Mouse (Mus musculus): ENCODE data around the gene Zfp362. TPM values are rescaled to one million over a fixed set of nuclear protein-coding genes. Genes with fewer than 3 reads are reported as not detected.

Gene Zfp362
- polyA plus RNA-seq, 1 experiment from 2014 or later = 29.3 TPM

GRCm38 (mm10) chr4:128794198-128794597 lies 11.6 kb downstream of the Zfp362 start:
- no peaks in the 10 kb centered on the region for H3K27me3 ChIP-seq (replicated peaks)
- no peak overlapping the region for H3K4me3 ChIP-seq (replicated peaks)
- H3K27ac ChIP-seq (replicated peaks) = no peak overlapping the region
- H3K9ac ChIP-seq (replicated peaks) = no peak overlapping the region
- H3K4me1 ChIP-seq = peaks cover 44% of the 10 kb centered on the region
- no peak for ATAC-seq (ENCODE audit: low FRiP score)
- no peak overlapping the region for H3K4me2 ChIP-seq
- no peaks in the 10 kb centered on the region for H3K9me3 ChIP-seq (replicated peaks)
- WGBS = 90% methylated on average over 8 of the region's 8 CpGs
- 0 out of 2 replicates have a peak, but pooled peaks cover 2% of the 10 kb centered on the region for H3K36me3 ChIP-seq

- ATAC-seq (ENCODE audit: low FRiP score) = no peak
- H3K27me3 ChIP-seq (replicated peaks) = no peaks in the 10 kb centered on the region
- 59% methylated on average over 1 of the region's 1 CpGs for WGBS
- H3K4me2 ChIP-seq = no peak overlapping the region
- peaks cover 39% of the 10 kb centered on the region for H3K4me1 ChIP-seq
- H3K36me3 ChIP-seq = 0 out of 2 replicates have a peak, but pooled peaks cover 2% of the 10 kb centered on the region
- H3K9me3 ChIP-seq (replicated peaks) = no peaks in the 10 kb centered on the region
- no peak overlapping the region for H3K9ac ChIP-seq (replicated peaks)
- no peak overlapping the region for H3K27ac ChIP-seq (replicated peaks)
- H3K4me3 ChIP-seq (replicated peaks) = no peak overlapping the region
Measured at GRCm38 (mm10) chr4:128793710-128794109, 12.1 kb downstream of the Zfp362 start.

GRCm38 (mm10) chr4:128789646-128790045 lies 16.2 kb downstream of the Zfp362 start:
- H3K36me3 ChIP-seq = peaks cover 33% of the 10 kb centered on the region
- ATAC-seq (ENCODE audit: low FRiP score) = no peak
- H3K4me1 ChIP-seq = peaks cover 2% of the 10 kb centered on the region; the same call in 1 of the 2 replicates
- H3K4me3 ChIP-seq (replicated peaks) = no peak overlapping the region
- no peak overlapping the region for H3K9ac ChIP-seq (replicated peaks)
- no peak overlapping the region for H3K27ac ChIP-seq (replicated peaks)
- WGBS = 46% methylated on average over 18 of the region's 18 CpGs
- no peaks in the 10 kb centered on the region for H3K9me3 ChIP-seq (replicated peaks)
- H3K4me2 ChIP-seq = no peak overlapping the region
- no peaks in the 10 kb centered on the region for H3K27me3 ChIP-seq (replicated peaks)

GRCm38 (mm10) chr4:128788108-128788507 lies 17.7 kb downstream of the Zfp362 start:
- Histone ChIP-seq H3K4me2 (no peak overlapping the region), H3K9me3 (replicated peaks) (no peaks in the 10 kb centered on the region), H3K9ac (replicated peaks) (no peak overlapping the region), H3K4me1 (no peaks in the 10 kb centered on the region; the same call in 1 of the 2 replicates), H3K36me3 (peaks cover 45% of the 10 kb centered on the region), H3K27me3 (replicated peaks) (no peaks in the 10 kb centered on the region), H3K27ac (replicated peaks) (no peak overlapping the region), H3K4me3 (replicated peaks) (no peak overlapping the region)
- 93% methylated on average over 4 of the region's 4 CpGs for WGBS
- no peak for ATAC-seq (ENCODE audit: low FRiP score)

- Histone ChIP-seq H3K4me2 (no peak overlapping the region), H3K4me1 (no peaks in the 10 kb centered on the region; the same call in 1 of the 2 replicates), H3K9ac (replicated peaks) (no peak overlapping the region), H3K27ac (replicated peaks) (no peak overlapping the region), H3K9me3 (replicated peaks) (no peaks in the 10 kb centered on the region), H3K36me3 (peaks cover 53% of the 10 kb centered on the region), H3K4me3 (replicated peaks) (no peak overlapping the region), H3K27me3 (replicated peaks) (no peaks in the 10 kb centered on the region)
- ATAC-seq (ENCODE audit: low FRiP score) = no peak
- WGBS = 86% methylated on average over 24 of the region's 24 CpGs
Measured at GRCm38 (mm10) chr4:128787023-128787939, 18.6 kb downstream of the Zfp362 start.

- H3K4me1 ChIP-seq = peaks cover 3% of the 10 kb centered on the region; the same call in 1 of the 2 replicates
- H3K9ac ChIP-seq (replicated peaks) = no peak overlapping the region
- H3K4me3 ChIP-seq (replicated peaks) = no peak overlapping the region
- no peaks in the 10 kb centered on the region for H3K27me3 ChIP-seq (replicated peaks)
- no peaks in the 10 kb centered on the region for H3K9me3 ChIP-seq (replicated peaks)
- H3K4me2 ChIP-seq = no peak overlapping the region
- whole genome bisulfite sequencing = 94% methylated on average over 11 of the region's 11 CpGs
- H3K27ac ChIP-seq (replicated peaks) = no peak overlapping the region
- peaks cover 63% of the 10 kb centered on the region for H3K36me3 ChIP-seq
- ATAC-seq (ENCODE audit: low FRiP score) = no peak
Measured at GRCm38 (mm10) chr4:128785921-128786654, 19.8 kb downstream of the Zfp362 start.

- ATAC-seq (ENCODE audit: low FRiP score) = no peak
- Histone ChIP-seq H3K9ac (replicated peaks) (no peak overlapping the region), H3K27me3 (replicated peaks) (no peaks in the 10 kb centered on the region), H3K4me1 (0 out of 2 replicates have a peak, but pooled peaks cover 3% of the 10 kb centered on the region), H3K4me3 (replicated peaks) (no peak overlapping the region), H3K36me3 (peaks cover 66% of the 10 kb centered on the region), H3K27ac (replicated peaks) (no peak overlapping the region), H3K4me2 (no peak overlapping the region), H3K9me3 (replicated peaks) (no peaks in the 10 kb centered on the region)
- 96% methylated on average over 15 of the region's 15 CpGs for WGBS
Measured at GRCm38 (mm10) chr4:128784950-128785631, 20.8 kb downstream of the Zfp362 start.

GRCm38 (mm10) chr4:128782645-128783044 lies 23.2 kb downstream of the Zfp362 start:
- H3K4me3 ChIP-seq (replicated peaks) = no peak overlapping the region
- no peak for ATAC-seq (ENCODE audit: low FRiP score)
- WGBS = 84% methylated on average over 4 of the region's 4 CpGs
- H3K4me2 ChIP-seq = no peak overlapping the region
- H3K9ac ChIP-seq (replicated peaks) = no peak overlapping the region
- H3K27ac ChIP-seq (replicated peaks) = no peak overlapping the region
- H3K36me3 ChIP-seq = peaks cover 85% of the 10 kb centered on the region
- 0 out of 2 replicates have a peak, but pooled peaks cover 3% of the 10 kb centered on the region for H3K4me1 ChIP-seq
- no peaks in the 10 kb centered on the region for H3K9me3 ChIP-seq (replicated peaks)
- H3K27me3 ChIP-seq (replicated peaks) = no peaks in the 10 kb centered on the region

GRCm38 (mm10) chr4:128782037-128782436 lies 23.8 kb downstream of the Zfp362 start:
- H3K36me3 ChIP-seq = peaks cover 88% of the 10 kb centered on the region
- no peak overlapping the region for H3K4me2 ChIP-seq
- H3K9ac ChIP-seq (replicated peaks) = no peak overlapping the region
- no peaks in the 10 kb centered on the region for H3K27me3 ChIP-seq (replicated peaks)
- no peak overlapping the region for H3K27ac ChIP-seq (replicated peaks)
- H3K9me3 ChIP-seq (replicated peaks) = no peaks in the 10 kb centered on the region
- no peak for ATAC-seq (ENCODE audit: low FRiP score)
- 91% methylated on average over 7 of the region's 7 CpGs for WGBS
- H3K4me1 ChIP-seq = 0 out of 2 replicates have a peak, but pooled peaks cover 3% of the 10 kb centered on the region
- H3K4me3 ChIP-seq (replicated peaks) = no peak overlapping the region

- no peak for ATAC-seq (ENCODE audit: low FRiP score)
- no peak overlapping the region for H3K4me2 ChIP-seq
- 77% methylated on average over 11 of the region's 11 CpGs for WGBS
- no peak overlapping the region for H3K4me3 ChIP-seq (replicated peaks)
- no peaks in the 10 kb centered on the region for H3K9me3 ChIP-seq (replicated peaks)
- H3K9ac ChIP-seq (replicated peaks) = no peak overlapping the region
- H3K4me1 ChIP-seq = 0 out of 2 replicates have a peak, but pooled peaks cover 3% of the 10 kb centered on the region
- H3K27ac ChIP-seq (replicated peaks) = no peak overlapping the region
- H3K27me3 ChIP-seq (replicated peaks) = no peaks in the 10 kb centered on the region
- H3K36me3 ChIP-seq = peaks cover 89% of the 10 kb centered on the region
Measured at GRCm38 (mm10) chr4:128777593-128777992, 28.3 kb downstream of the Zfp362 start.

- H3K36me3 ChIP-seq = peaks cover 84% of the 10 kb centered on the region
- no peaks in the 10 kb centered on the region for H3K9me3 ChIP-seq (replicated peaks)
- H3K27ac ChIP-seq (replicated peaks) = no peak overlapping the region
Measured at GRCm38 (mm10) chr4:128776568-128777289, 29.1 kb downstream of the Zfp362 start.

More at GRCm38 (mm10) chr4:128776568-128777289, 29.1 kb downstream of the Zfp362 start:
- Histone ChIP-seq H3K4me3 (replicated peaks) (no peak overlapping the region), H3K9ac (replicated peaks) (no peak overlapping the region), H3K27me3 (replicated peaks) (no peaks in the 10 kb centered on the region), H3K4me2 (no peak overlapping the region), H3K4me1 (no peaks in the 10 kb centered on the region)
- ATAC-seq (ENCODE audit: low FRiP score) = peak; percentile 66; the same call in 1 of the 2 replicates
- WGBS = 44% methylated on average over 20 of the region's 20 CpGs

Data from neural tube, embryonic 15.5 days (tissue).